Mouse (Mus musculus) forebrain, embryonic 15.5 days (tissue): ENCODE results near the gene Gm44511. TPM values are rescaled to one million over a fixed set of nuclear protein-coding genes. Genes with fewer than 3 reads are reported as not detected.
"Not testable (repeated sequence)": the region's sequence is repeated elsewhere in the genome, so short reads cannot be mapped to it uniquely, and the experiment has no call there.

ENCODE experiments used
- ATAC-seq: fragments of 200-750 bp; cut with Nextera tagmentation; replicated peaks from 2 replicates; pipeline ENCODE4 v1.8.0; 2017; ENCODE audit warnings: mild to moderate bottlenecking, moderate TSS enrichment, moderate library complexity
- H3K27ac ChIP-seq: fragments of 300-500 bp; sonication (generic); replicated peaks from 2 replicates; pipeline ENCODE4 v1.5.1; 2015; ENCODE audit warnings: mild to moderate bottlenecking, inconsistent platforms
- H3K27me3 ChIP-seq: fragments of 300-500 bp; sonication (generic); 2 replicates; pipeline ENCODE4 v1.6.1; 2015; ENCODE audit warnings: inconsistent platforms
- H3K36me3 ChIP-seq: fragments of 300-500 bp; sonication (generic); 2 replicates; pipeline ENCODE4 v1.6.1; 2015; ENCODE audit warnings: mild to moderate bottlenecking, inconsistent platforms
- H3K4me1 ChIP-seq: fragments of 300-500 bp; sonication (generic); 2 replicates; pipeline ENCODE4 v1.6.1; 2015; ENCODE audit warnings: inconsistent platforms
- H3K4me2 ChIP-seq: fragments of 300-500 bp; sonication (generic); replicated peaks from 2 replicates; pipeline ENCODE4 v1.6.1; 2015; ENCODE audit warnings: mild to moderate bottlenecking, inconsistent platforms
- H3K4me3 ChIP-seq: fragments of 300-500 bp; sonication (generic); 2 replicates; pipeline ENCODE4 v1.5.1; 2015; ENCODE audit warnings: mild to moderate bottlenecking, inconsistent platforms
- H3K9ac ChIP-seq: fragments of 300-500 bp; sonication (generic); replicated peaks from 2 replicates; pipeline ENCODE4 v1.6.1; 2015; ENCODE audit warnings: mild to moderate bottlenecking, inconsistent platforms
- H3K9me3 ChIP-seq: fragments of 300-500 bp; sonication (generic); 2 replicates; pipeline ENCODE4 v1.6.1; 2016; ENCODE audit warnings: inconsistent platforms
- WGBS: fragments of 180-500 bp; shearing (Covaris S2); methylation state at CpG from one replicate; pipeline ENCODE4 v1.1.7; 2015; ENCODE audit warnings: mixed read lengths; 5-methylcytosine and 5-hydroxymethylcytosine counted together
- polyA plus RNA-seq: library from polyadenylated mRNA; unstranded; fragments of >200 nt; fragmentation: Nextera tagmentation; extraction: Ambion mirVana; gene quantifications from 2 replicates; pipeline ENCODE4 v1.2.1, GENCODE M21; 2015

Gm44511 gene
- polyA plus RNA-seq, 1 experiment from 2014 or later = not detected

- Histone ChIP-seq H3K27me3 (no peaks in the 10 kb centered on the region), H3K4me3 (no peak overlapping the region), H3K36me3 (no peaks in the 10 kb centered on the region), H3K27ac (no peak overlapping the region), H3K9ac (no peak overlapping the region), H3K9me3 (no peaks in the 10 kb centered on the region), H3K4me2 (no peak overlapping the region), H3K4me1 (peaks cover 11% of the 10 kb centered on the region)
- 77% methylated on average over 8 of the region's 8 CpGs for WGBS
- ATAC-seq = no peak
These were observed 29.7 kb downstream of the Gm44511 start for GRCm38 (mm10) chr6:128796321-128796955.

- Histone ChIP-seq H3K4me1 (peaks cover 7% of the 10 kb centered on the region; the same call in 1 of the 2 replicates), H3K4me2 (no peak overlapping the region), H3K36me3 (no peaks in the 10 kb centered on the region), H3K4me3 (no peak overlapping the region), H3K9ac (no peak overlapping the region), H3K9me3 (no peaks in the 10 kb centered on the region), H3K27me3 (no peaks in the 10 kb centered on the region), H3K27ac (no peak overlapping the region)
- WGBS = 76% methylated on average over 6 of the region's 6 CpGs
- no peak for ATAC-seq
These were observed 32.4 kb downstream of the Gm44511 start for GRCm38 (mm10) chr6:128793734-128794133.

- H3K9ac ChIP-seq, H3K27me3 ChIP-seq, H3K4me1 ChIP-seq, H3K9me3 ChIP-seq, H3K27ac ChIP-seq, ATAC-seq, H3K36me3 ChIP-seq, H3K4me2 ChIP-seq, H3K4me3 ChIP-seq: not testable (repeated sequence)
- 94% methylated on average over 4 of the region's 4 CpGs for WGBS
These were observed 35.6 kb downstream of the Gm44511 start for GRCm38 (mm10) chr6:128790491-128790994.

DNA sequence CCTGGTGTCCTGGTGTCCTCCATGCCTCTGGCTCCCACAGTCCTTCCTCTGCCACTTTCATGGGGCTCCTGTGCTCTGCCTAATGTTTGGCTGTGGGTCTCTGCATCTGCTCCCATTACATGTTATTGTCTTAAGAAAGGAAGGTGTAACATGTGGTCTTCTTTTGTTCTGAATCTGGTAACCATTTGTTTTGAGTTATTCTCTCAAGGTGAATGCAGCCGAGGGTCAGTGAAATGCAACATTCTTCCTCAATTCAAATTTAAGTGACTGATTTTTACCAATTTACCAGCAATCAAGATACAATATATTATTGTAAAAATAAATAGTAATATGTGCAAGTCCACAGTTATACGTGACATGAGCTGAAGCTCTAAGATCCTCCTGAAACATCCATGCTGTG lies 37.0 kb downstream of the Gm44511 start, which contains the start of gene Klrb1c:
Gene Klrb1c, minus strand, starts transcription at position 101 of the 400 bp plus-strand sequence.
- H3K36me3 ChIP-seq = no peaks in the 10 kb centered on the region

DNA sequence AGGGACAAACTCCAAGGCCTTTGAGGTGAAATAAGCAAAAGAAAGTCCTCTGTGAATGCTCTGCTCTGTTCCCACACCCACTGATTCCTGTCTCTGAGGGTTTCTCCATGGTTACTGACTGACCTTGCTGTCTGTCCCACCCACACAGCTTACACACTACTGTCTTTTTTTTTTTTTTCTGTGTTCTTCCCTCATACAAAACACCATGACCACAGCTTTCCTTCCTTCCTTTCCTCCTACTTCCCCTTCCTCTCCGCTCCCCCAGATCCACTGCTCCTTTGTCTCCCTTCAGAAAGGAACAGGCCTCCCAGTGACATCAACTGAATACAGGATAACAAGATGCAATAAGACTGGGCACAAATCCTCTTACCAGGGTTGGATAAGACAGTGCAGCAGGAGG lies 37.6 kb downstream of the Gm44511 start:
- Histone ChIP-seq H3K4me1 (no peaks in the 10 kb centered on the region), H3K27me3 (no peaks in the 10 kb centered on the region), H3K9me3 (no peaks in the 10 kb centered on the region), H3K27ac (no peak overlapping the region), H3K4me3 (no peak overlapping the region), H3K4me2 (no peak overlapping the region), H3K9ac (no peak overlapping the region), H3K36me3 (no peaks in the 10 kb centered on the region)
- 75% methylated on average over 1 of the region's 1 CpGs for WGBS
- no peak for ATAC-seq

More for the DNA sequence above, 37.0 kb downstream of the Gm44511 start, which contains the start of gene Klrb1c:
- H3K4me3 ChIP-seq = no peak within 1 kb of the TSS
- no peaks in the 10 kb centered on the region for H3K4me1 ChIP-seq
- H3K27ac ChIP-seq = no peak within 1 kb of the TSS
- no peak for ATAC-seq
- no peaks in the 10 kb centered on the region for H3K9me3 ChIP-seq
- WGBS = 89% methylated on average over 2 of the region's 2 CpGs
- H3K9ac ChIP-seq = no peak within 1 kb of the TSS
- H3K27me3 ChIP-seq = no peaks in the 10 kb centered on the region
- no peak within 1 kb of the TSS for H3K4me2 ChIP-seq

- H3K36me3 ChIP-seq, H3K27ac ChIP-seq, H3K4me3 ChIP-seq, H3K4me2 ChIP-seq, H3K9me3 ChIP-seq, H3K9ac ChIP-seq, ATAC-seq, H3K4me1 ChIP-seq, H3K27me3 ChIP-seq: not testable (repeated sequence)
- 87% methylated on average over 1 of the region's 1 CpGs for WGBS
These were observed 39.7 kb downstream of the Gm44511 start for GRCm38 (mm10) chr6:128786396-128786795.

DNA sequence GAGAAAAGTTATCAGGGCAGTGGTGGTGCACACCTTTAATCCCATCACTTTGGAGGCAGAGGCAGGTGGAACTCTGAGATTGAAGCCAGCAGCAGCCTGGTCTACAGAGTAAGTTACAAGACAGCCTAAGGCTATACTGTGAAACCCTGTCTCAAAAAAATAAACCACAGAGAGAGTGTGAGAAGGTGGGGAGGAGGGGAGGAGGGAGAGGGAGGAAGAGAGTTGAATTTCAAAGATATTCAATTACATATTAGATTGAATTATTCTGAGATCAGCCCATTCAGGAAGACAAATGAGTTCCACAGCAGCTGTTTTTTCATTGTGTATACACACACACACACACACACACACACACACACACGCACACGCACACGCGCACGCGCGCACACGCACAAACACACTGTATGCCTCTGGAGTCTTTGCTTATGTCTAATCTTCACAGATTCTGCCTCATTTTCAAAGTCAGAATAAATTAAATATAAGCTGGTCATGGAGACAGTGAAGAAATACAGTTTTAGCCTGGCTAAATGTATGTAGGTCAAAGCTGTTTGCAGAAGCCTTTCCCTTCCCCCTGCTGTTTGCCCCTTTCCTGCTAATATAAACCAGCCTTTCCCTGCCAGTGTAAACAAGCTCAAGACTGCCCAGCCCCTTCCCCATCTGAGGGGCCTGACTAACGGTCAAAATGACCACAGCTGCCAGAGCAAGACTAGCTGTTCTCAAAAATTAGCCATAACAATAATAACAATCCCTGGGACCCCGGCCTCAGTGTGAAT lies 56.4 kb downstream of the Gm44511 start:
- Histone ChIP-seq H3K36me3 (no peaks in the 10 kb centered on the region), H3K4me1 (0 out of 2 replicates have a peak, but pooled peaks cover 3% of the 10 kb centered on the region), H3K9me3 (no peaks in the 10 kb centered on the region), H3K9ac (no peak overlapping the region), H3K27ac (no peak overlapping the region), H3K27me3 (no peaks in the 10 kb centered on the region), H3K4me2 (no peak overlapping the region), H3K4me3 (no peak overlapping the region)
- no peak for ATAC-seq
- WGBS = 80% methylated on average over 10 of the region's 10 CpGs

DNA sequence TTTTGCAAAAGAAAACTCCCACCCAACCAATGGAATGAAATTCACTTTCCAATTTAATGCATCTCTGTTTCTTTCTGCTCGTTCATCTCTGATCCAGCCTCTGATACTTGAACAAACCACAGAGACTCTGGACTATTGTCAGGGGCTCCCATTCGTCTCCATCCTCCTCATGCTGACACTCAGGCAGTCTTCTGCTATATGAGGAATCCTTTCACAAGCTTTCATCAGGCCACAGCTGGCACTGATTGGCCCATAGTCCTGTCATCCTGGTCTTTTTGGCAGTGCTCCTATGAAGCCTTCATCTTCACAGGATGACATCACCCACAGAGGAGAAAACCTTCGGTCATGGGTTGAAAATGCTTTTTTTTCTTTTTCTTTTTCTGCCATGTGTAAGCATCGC lies 58.1 kb downstream of the Gm44511 start:
- Histone ChIP-seq H3K36me3 (no peaks in the 10 kb centered on the region), H3K4me3 (no peak overlapping the region), H3K9me3 (no peaks in the 10 kb centered on the region), H3K4me1 (0 out of 2 replicates have a peak, but pooled peaks cover 3% of the 10 kb centered on the region), H3K27ac (no peak overlapping the region), H3K27me3 (no peaks in the 10 kb centered on the region), H3K9ac (no peak overlapping the region), H3K4me2 (no peak overlapping the region)
- WGBS = 74% methylated on average over 4 of the region's 4 CpGs
- ATAC-seq = no peak

DNA sequence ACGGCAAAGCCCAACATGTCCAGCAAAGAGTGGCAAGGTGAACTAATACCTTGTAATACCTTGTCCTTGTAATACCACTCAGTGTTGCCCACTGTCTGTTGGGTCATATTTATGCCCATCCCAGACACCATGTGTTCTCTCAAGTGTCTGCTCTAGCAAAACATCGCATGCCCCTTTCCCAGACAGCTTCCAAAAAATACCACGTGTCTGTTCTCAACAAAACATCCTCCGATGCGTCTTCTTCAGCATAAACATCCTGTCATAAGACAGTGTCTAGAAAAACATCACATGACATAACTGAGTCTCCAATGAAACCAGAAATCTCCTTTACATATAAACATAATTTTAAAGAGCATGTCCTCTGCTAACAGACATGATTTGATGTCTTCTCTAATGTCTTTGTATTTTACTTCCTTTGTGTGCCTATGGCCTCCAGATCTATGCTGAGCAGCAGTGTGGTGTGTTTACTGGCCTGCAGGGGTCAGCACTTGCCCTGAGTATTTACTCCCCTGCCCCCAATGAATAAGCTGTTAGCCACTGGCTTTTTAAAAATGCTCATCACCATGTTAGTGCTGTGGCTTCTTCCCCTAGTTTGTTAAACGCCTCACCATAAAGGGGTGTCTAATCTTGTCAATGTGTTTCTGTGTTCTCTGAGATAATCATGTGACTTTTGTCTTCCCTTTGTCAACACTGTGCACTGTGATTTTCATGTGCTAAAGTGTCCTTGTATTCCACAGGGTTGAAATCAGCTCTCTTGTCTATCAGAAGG lies 59.4 kb downstream of the Gm44511 start:
- not testable (repeated sequence) for H3K36me3 ChIP-seq, H3K9ac ChIP-seq, H3K9me3 ChIP-seq, H3K4me1 ChIP-seq, H3K4me2 ChIP-seq, H3K27me3 ChIP-seq, H3K4me3 ChIP-seq
- ATAC-seq = peak; percentile 9; the same call in 1 of the 2 replicates
- 59% methylated on average over 6 of the region's 6 CpGs for WGBS
- H3K27ac ChIP-seq = 0 out of 2 replicates have a peak overlapping the region, but pooled peaks have one; percentile 59

DNA sequence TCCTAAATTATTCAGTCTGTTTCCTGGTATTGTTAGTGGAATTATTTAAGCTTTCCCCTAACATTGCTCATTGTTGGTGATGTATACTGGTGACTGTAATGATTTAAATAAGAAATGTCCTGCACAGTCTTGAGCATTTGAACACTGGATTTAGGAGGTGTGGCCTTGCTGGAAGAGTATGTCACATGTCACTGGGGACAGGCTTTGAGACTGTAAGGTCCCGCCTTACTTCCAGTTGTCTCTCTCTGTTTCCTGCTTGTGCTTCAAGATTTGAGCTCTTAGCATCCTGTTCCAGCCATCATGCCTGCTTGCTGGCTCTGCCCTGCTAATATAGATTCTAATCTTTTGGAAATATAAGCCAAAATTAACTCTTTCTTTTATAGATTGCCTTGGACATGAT lies 60.9 kb downstream of the Gm44511 start:
- Histone ChIP-seq H3K4me3 (no peak overlapping the region), H3K9me3 (no peaks in the 10 kb centered on the region), H3K4me1 (peaks cover 6% of the 10 kb centered on the region), H3K36me3 (no peaks in the 10 kb centered on the region), H3K9ac (no peak overlapping the region), H3K27me3 (no peaks in the 10 kb centered on the region), H3K27ac (no peak overlapping the region), H3K4me2 (no peak overlapping the region)
- WGBS = 69% methylated on average over 1 of the region's 1 CpGs
- no peak for ATAC-seq

DNA sequence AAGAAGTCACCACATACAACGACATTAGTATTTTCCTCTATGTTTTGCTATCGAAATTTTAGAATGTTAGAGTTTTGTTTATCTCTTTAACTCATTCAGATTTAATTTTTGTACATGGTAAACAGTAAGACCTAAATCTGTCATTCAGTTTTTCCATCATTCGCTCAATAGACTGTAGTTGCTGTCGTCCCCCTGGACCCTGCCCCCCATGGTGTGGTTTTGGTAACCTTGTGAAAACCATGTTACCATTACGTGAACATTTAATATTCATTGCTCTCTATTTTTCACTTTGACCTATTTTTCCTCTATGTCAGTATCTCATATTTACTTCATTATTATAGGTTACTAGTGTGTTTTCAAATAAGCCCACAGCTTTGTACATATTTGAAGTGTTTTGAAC lies 61.5 kb downstream of the Gm44511 start:
- H3K27me3 ChIP-seq = no peaks in the 10 kb centered on the region
- H3K4me2 ChIP-seq = peak overlapping the region; percentile 38
- H3K9ac ChIP-seq = peak overlapping the region; percentile 46
- H3K4me1 ChIP-seq = peaks cover 6% of the 10 kb centered on the region
- peak overlapping the region; percentile 75 for H3K27ac ChIP-seq
- peak overlapping the region; percentile 52 for H3K4me3 ChIP-seq
- ATAC-seq = no peak
- no peaks in the 10 kb centered on the region for H3K9me3 ChIP-seq
- WGBS = 14% methylated on average over 5 of the region's 5 CpGs
- no peaks in the 10 kb centered on the region for H3K36me3 ChIP-seq
